Mouse (Mus musculus) neural tube, embryonic 13.5 days (tissue): Measurements from ENCODE around the gene Mchr1. TPM values are rescaled to one million over a fixed set of nuclear protein-coding genes. Genes with fewer than 3 reads are reported as not detected.
A peak's percentile ranks its signal among the peaks of the same experiment; 100 is the strongest.

Experiments
- ATAC-seq: fragments of 200-750 bp; cut with Nextera tagmentation; 2 replicates; pipeline ENCODE4 v1.8.0; 2017; ENCODE audit warnings: low read depth, mild to moderate bottlenecking, moderate TSS enrichment, moderate library complexity
- H3K27ac ChIP-seq: fragments of 300-500 bp; sonication (generic); replicated peaks from 2 replicates; pipeline ENCODE4 v1.5.1; 2015; ENCODE audit warnings: moderate library complexity, mild to moderate bottlenecking, inconsistent platforms
- H3K27me3 ChIP-seq: fragments of 300-500 bp; sonication (generic); 2 replicates; pipeline ENCODE4 v1.6.1; 2015; ENCODE audit warnings: mild to moderate bottlenecking, inconsistent platforms
- H3K36me3 ChIP-seq: fragments of 300-500 bp; sonication (generic); 2 replicates; pipeline ENCODE4 v1.6.1; 2015; ENCODE audit warnings: mild to moderate bottlenecking, inconsistent platforms
- H3K4me1 ChIP-seq: fragments of 300-500 bp; sonication (generic); replicated peaks from 2 replicates; pipeline ENCODE4 v1.6.1; 2015; ENCODE audit warnings: inconsistent platforms
- H3K4me2 ChIP-seq: fragments of 300-500 bp; sonication (generic); 2 replicates; pipeline ENCODE4 v1.6.1; 2015; ENCODE audit warnings: inconsistent platforms, mild to moderate bottlenecking, moderate library complexity
- H3K4me3 ChIP-seq: fragments of 300-500 bp; sonication (generic); 2 replicates; pipeline ENCODE4 v1.5.1; 2015; ENCODE audit warnings: mild to moderate bottlenecking, inconsistent platforms
- H3K9ac ChIP-seq: fragments of 300-500 bp; sonication (generic); 2 replicates; pipeline ENCODE4 v1.6.1; 2015; ENCODE audit warnings: moderate library complexity, mild to moderate bottlenecking, inconsistent platforms
- H3K9me3 ChIP-seq: fragments of 300-500 bp; sonication (generic); 2 replicates; pipeline ENCODE4 v1.6.1; 2016; ENCODE audit warnings: inconsistent platforms
- WGBS: fragments of 180-500 bp; shearing (Covaris S2); methylation state at CpG from one replicate; pipeline ENCODE4 v1.1.7; 2015; 5-methylcytosine and 5-hydroxymethylcytosine counted together
- polyA plus RNA-seq: library from polyadenylated mRNA; unstranded; fragments of >200 nt; fragmentation: Nextera tagmentation; extraction: Ambion mirVana; gene quantifications from 2 replicates; pipeline ENCODE4 v1.2.1, GENCODE M21; 2015

Gene Mchr1
- polyA plus RNA-seq, 1 experiment from 2014 or later: 2.8 TPM

DNA sequence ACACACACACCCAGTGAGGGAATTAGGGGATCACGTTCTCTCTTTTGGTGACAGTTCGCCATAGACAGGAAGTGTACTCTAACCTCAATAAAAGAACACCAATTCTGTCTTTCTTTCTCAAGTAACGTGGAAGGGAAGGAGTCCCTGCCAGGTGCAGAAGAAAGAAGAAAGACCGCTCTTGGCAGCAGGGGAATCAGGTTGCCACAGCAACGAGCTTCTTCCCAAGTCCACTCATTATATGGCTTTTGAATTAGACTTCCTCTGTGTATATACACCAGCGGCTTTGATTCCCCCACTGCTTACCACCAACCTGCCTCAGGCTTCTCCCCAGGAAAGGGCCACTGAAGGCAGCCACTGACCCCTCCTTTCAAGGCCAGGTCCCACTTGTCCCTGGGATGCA is 19.8 kb downstream of the Mchr1 start:
- Histone ChIP-seq H3K4me3 (no peak overlapping the region), H3K4me2 (no peak overlapping the region), H3K36me3 (no peaks in the 10 kb centered on the region), H3K27ac (no peak overlapping the region), H3K9me3 (peaks cover 3% of the 10 kb centered on the region; the same call in 1 of the 2 replicates), H3K4me1 (no peaks in the 10 kb centered on the region), H3K9ac (no peak overlapping the region), H3K27me3 (no peaks in the 10 kb centered on the region)
- 41% methylated on average over 6 of the region's 6 CpGs for WGBS
- no peak for ATAC-seq

DNA sequence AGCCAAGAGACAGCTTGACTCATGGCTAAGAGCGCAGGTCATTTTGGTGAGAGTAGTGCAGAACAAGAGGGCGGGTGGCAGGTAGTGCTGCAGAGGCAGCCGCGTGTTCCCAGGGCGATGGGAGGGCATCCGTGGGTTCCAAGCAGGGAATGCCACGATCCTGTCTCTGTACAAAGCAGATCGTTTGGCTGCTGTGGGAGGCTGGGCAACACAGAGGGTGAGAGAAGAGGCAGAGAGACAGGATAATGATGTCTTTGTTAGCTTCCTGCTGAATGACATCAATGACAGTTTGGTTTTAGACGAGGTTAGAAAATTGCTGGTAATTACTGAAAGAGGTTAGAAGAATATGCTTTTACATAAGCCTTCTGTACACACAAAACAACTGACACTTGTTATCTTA is 23.0 kb downstream of the Mchr1 start:
- 38% methylated on average over 9 of the region's 9 CpGs for WGBS
- Histone ChIP-seq H3K36me3 (no peaks in the 10 kb centered on the region), H3K4me1 (no peaks in the 10 kb centered on the region), H3K27me3 (no peaks in the 10 kb centered on the region), H3K9ac (no peak overlapping the region), H3K4me2 (no peak overlapping the region), H3K27ac (no peak overlapping the region), H3K9me3 (no peaks in the 10 kb centered on the region), H3K4me3 (no peak overlapping the region)
- no peak for ATAC-seq

DNA sequence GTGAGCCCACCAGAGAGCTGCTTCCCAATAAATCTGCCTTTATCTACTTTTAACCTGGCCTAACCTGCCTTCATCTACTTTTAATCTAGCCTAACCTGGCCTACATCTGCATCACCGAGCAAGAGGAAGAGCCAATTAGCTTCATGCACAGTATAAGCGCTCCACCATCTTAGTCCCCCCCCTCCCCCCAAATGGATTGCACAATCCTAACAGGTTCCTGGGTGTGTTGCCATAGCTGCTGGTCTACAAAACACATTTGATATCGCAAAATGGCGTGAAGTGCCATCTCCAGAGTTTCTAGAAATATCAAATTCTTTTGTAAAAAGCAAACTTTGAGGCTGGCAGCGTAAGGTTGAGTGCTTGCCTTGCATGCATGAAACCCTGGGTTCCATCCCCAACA is 24.0 kb downstream of the Mchr1 start:
- Histone ChIP-seq H3K4me2 (no peak overlapping the region), H3K4me1 (0 out of 2 replicates have a peak, but pooled peaks cover 3% of the 10 kb centered on the region), H3K27me3 (no peaks in the 10 kb centered on the region), H3K9ac (no peak overlapping the region), H3K4me3 (no peak overlapping the region), H3K36me3 (no peaks in the 10 kb centered on the region), H3K9me3 (no peaks in the 10 kb centered on the region), H3K27ac (no peak overlapping the region)
- 94% methylated on average over 5 of the region's 5 CpGs for WGBS
- no peak for ATAC-seq

DNA sequence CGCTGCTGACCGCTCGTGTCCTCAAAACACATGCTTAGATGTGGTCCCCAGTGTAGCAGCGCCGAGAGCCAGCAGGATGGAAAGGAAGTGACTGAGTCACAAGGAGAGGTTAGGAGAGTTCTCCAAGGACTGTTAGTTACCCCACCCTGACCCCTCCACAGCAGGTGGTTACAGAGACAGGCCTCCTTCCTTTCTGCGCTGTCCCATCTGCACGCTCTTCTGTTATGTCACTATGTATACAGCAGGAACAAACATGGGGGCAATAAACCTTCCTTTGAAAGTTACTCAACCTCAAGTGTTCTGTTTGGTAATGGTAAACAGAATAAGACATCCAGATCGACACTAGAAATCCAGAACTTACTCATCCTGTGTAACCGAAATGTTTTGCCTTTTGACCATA is 24.9 kb downstream of the Mchr1 start:
- Histone ChIP-seq H3K4me1 (peaks cover 9% of the 10 kb centered on the region; the same call in 1 of the 2 replicates), H3K9ac (no peak overlapping the region), H3K4me2 (no peak overlapping the region), H3K27me3 (no peaks in the 10 kb centered on the region), H3K9me3 (no peaks in the 10 kb centered on the region), H3K27ac (no peak overlapping the region), H3K4me3 (no peak overlapping the region), H3K36me3 (no peaks in the 10 kb centered on the region)
- no peak for ATAC-seq
- WGBS: 77% methylated on average over 9 of the region's 9 CpGs

DNA sequence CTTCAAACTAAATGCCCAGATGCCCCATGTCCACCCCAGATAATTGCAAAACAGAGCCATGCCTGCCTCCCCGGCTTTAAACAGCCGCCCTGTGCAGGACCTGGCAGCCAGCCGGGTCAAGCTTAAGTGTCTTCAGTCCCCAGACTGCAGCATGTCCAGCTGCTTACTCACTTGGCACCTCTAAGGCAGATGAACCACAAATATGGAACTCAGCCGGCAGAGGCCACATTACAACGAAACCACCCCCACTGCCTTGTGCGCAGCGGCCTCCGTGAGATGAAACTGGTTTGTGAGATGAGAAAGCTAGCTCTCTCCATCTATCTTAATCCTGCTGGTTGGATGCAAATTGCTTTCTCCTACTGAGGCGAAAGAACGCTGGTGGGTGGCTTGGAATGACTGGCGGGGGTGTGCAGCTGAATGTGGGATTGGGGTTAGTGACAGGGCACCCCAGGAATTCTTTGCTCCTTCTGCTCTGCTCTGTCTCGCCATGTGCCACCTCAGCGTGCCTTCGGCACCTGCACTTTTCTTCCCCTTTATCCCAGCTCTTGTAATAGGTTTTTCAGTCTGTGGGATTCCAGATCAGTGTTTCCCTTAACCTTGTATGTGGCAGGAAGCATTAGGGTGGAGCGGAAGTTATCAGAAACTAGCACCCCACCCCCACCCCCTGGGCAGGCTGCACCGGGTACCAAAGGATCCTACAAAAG is 29.2 kb downstream of the Mchr1 start:
- Histone ChIP-seq H3K9ac (peak overlapping the region; percentile 41; the same call in 1 of the 2 replicates), H3K27me3 (no peaks in the 10 kb centered on the region), H3K9me3 (peaks cover 4% of the 10 kb centered on the region; the same call in 1 of the 2 replicates), H3K4me3 (no peak overlapping the region), H3K4me2 (no peak overlapping the region), H3K36me3 (no peaks in the 10 kb centered on the region), H3K27ac (peak overlapping the region; percentile 42; the same call in 1 of the 2 replicates), H3K4me1 (peaks cover 9% of the 10 kb centered on the region; the same call in 1 of the 2 replicates)
- WGBS: 48% methylated on average over 16 of the region's 16 CpGs
- ATAC-seq: no peak

DNA sequence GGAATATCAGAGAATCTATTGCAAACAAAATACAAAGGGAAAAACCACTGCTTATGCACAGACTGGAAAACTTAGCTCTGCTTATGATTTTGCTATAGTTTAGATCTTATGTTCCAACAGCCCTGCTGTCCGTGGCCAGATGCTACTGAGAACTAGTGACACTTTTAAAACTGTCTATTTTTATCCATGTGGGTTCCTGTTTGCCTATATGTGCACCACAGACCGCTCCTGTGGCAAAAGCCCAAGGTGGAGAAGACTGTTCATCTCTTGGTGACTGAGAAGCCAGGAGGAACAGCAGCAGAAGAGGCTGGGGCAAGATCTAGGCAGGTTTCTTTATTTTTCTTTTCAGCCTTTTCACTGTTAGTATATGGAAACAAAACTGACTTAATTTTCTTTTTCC is 32.1 kb downstream of the Mchr1 start:
- 84% methylated on average over 2 of the region's 2 CpGs for WGBS
- Histone ChIP-seq H3K27ac (no peak overlapping the region), H3K4me2 (no peak overlapping the region), H3K4me3 (no peak overlapping the region), H3K9me3 (peaks cover 4% of the 10 kb centered on the region; the same call in 1 of the 2 replicates), H3K27me3 (no peaks in the 10 kb centered on the region), H3K4me1 (peaks cover 14% of the 10 kb centered on the region), H3K36me3 (no peaks in the 10 kb centered on the region), H3K9ac (no peak overlapping the region)
- no peak for ATAC-seq

DNA sequence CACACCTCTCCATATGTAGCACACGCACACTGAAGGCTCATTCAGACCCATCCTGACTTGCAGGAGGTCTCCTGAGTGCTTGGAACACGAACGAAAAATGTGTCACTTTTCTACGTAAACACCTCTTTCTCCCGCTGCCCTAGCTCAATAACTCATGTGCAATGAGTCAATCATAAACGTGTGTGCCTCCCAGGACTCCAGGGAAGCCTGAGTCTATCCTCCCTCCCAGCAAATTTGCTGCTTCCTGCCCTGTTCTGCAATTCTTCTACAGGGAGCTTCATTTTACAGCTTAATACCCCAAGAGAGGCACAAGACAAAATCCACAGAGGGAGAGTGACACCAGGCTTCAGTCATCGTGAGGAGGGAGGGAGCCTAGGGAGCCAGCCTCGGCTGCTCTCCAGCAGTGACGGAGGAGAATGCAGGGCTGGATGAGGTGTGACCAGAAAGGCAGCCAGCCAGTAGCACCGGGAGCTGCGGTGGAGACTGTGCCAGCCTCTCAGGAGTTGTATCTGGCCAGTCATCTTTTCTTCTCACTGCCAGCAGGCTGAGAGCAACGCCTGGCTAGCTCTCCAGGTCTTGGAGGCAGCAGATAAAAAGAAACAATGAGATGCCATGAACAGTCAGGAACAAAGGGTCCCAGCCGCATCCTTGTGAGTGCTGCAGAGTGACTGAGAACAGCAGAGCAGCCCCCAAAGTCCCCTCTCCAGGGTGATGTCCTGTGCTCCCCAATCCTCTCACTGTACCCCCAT is 37.2 kb downstream of the Mchr1 start:
- Histone ChIP-seq H3K9me3 (no peaks in the 10 kb centered on the region), H3K4me3 (no peak overlapping the region), H3K27me3 (no peaks in the 10 kb centered on the region), H3K4me2 (peak overlapping the region; percentile 25), H3K36me3 (no peaks in the 10 kb centered on the region), H3K27ac (peak overlapping the region; percentile 83), H3K9ac (peak overlapping the region; percentile 46), H3K4me1 (peaks cover 19% of the 10 kb centered on the region)
- 12% methylated on average over 13 of the region's 13 CpGs for WGBS
- ATAC-seq: peak; percentile 91

DNA sequence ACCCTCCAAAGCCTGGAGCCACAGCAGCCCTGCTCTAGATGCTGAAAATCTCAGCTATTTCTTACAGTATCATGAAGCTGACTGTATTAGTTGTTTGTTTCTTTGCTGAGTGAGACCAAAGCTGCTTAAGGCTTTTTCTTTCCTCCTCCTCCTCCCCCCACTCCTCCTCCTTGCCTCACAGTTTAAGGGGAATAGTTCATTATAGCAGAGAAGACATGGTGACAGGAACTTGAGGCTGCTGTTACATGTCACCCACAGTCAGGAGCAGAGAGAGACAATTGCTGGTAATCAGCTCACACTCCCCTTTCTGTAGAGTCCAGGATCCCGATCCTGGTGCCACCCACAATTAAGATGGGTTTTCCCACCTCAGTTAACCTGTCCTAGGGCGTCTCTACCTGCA is 38.1 kb downstream of the Mchr1 start:
- 55% methylated on average over 2 of the region's 2 CpGs for WGBS
- no peak for ATAC-seq
- Histone ChIP-seq H3K27ac (peak overlapping the region; percentile 83), H3K27me3 (no peaks in the 10 kb centered on the region), H3K4me3 (no peak overlapping the region), H3K9ac (no peak overlapping the region), H3K9me3 (no peaks in the 10 kb centered on the region), H3K36me3 (no peaks in the 10 kb centered on the region), H3K4me1 (peaks cover 28% of the 10 kb centered on the region), H3K4me2 (no peak overlapping the region)

DNA sequence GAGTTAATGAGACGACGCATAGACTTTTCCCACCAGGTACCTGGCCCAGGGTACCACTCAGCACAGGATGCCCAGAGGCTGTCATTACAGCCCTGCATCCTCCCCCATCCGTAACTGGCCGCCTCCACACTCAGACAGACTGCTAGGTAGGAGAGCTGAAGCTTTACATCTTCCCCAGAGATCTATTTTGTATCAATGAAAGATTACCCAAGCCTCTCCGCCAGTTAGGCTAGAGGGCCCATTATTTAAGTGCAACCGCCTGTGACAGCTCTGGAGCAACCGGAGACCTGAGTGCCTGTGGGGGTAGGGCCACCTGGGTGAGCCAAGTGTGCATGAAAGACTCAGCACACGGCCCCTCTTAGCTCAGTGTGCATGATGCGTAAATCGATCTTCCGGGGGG is 42.6 kb downstream of the Mchr1 start:
- Histone ChIP-seq H3K4me1 (peaks cover 28% of the 10 kb centered on the region), H3K27ac (peak overlapping the region; percentile 70), H3K27me3 (no peaks in the 10 kb centered on the region), H3K9ac (no peak overlapping the region), H3K36me3 (no peaks in the 10 kb centered on the region), H3K9me3 (no peaks in the 10 kb centered on the region), H3K4me3 (no peak overlapping the region), H3K4me2 (no peak overlapping the region)
- WGBS: 10% methylated on average over 11 of the region's 11 CpGs
- peak; percentile 88 for ATAC-seq

DNA sequence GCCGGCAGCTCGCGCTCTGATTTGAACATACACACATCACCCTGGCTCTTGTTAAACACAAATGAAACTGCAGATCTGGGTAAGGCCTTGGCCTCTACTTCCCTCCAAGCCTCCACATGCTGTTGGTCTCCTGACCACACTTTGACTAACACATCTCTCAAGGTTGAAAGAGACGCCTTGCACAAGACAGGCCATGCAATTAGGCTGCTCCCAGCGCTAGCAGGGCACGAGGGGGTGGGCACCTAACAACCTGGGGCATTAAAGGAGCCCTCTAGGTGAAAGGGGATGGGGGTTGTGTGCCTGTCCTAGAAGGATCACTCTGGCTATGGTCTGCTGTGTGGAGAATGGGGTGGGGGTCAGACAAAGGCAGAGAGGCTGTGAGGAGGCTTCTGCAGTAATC is 43.4 kb downstream of the Mchr1 start:
- Histone ChIP-seq H3K27me3 (no peaks in the 10 kb centered on the region), H3K4me3 (no peak overlapping the region), H3K9me3 (no peaks in the 10 kb centered on the region), H3K4me2 (no peak overlapping the region), H3K9ac (no peak overlapping the region), H3K27ac (peak overlapping the region; percentile 70), H3K4me1 (peaks cover 24% of the 10 kb centered on the region), H3K36me3 (no peaks in the 10 kb centered on the region)
- 80% methylated on average over 6 of the region's 6 CpGs for WGBS
- ATAC-seq: no peak

DNA sequence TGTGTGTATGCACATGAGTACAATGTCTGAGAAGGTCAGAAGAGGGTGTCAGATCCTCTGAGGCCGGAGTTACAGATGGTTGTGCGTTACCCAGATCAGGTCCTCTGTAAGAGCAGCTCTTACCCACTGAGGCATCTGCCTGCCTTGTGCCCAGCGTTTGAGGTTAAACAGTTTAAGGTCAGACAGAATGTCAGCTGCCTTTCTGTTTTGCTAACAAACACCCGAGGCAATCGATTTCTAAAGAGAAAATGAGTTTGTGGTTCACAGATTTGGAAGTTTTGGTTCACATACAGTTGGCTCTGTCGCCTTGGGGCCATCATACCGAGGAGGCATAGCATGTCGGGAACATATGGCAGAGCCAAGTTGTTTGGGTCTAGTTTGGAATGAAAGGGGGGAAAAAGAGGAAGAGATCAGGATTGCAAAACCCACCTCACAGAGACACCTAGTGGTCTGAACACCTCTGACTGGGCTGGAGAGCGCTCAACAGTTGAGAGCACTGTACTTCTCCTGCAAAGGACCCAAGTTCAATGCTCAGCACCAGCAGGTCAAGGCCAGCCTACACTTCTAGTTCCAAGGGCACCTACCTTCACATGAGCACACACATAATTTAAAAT is 48.9 kb downstream of the Mchr1 start:
- H3K9ac ChIP-seq: no peak overlapping the region
- H3K36me3 ChIP-seq: no peaks in the 10 kb centered on the region
- peaks cover 5% of the 10 kb centered on the region; the same call in 1 of the 2 replicates for H3K4me1 ChIP-seq
- no peak overlapping the region for H3K4me3 ChIP-seq
- H3K27ac ChIP-seq: no peak overlapping the region
- ATAC-seq: no peak
- no peak overlapping the region for H3K4me2 ChIP-seq
- no peaks in the 10 kb centered on the region for H3K27me3 ChIP-seq
- WGBS: 79% methylated on average over 9 of the region's 9 CpGs
- H3K9me3 ChIP-seq: no peaks in the 10 kb centered on the region
